Mouse (Mus musculus) kidney, adult 2 months (tissue): ENCODE results near the gene A830031A19Rik.
A peak's percentile ranks its signal among the peaks of the same experiment; 100 is the strongest.

Experiments
- CTCF ChIP-seq: fragments of 200-500 bp; conservative IDR thresholded peaks from 2 replicates; pipeline ENCODE4 v1.5.1; 2011; ENCODE audit warnings: low read depth, mild to moderate bottlenecking, control low read depth, low read length, moderate library complexity, mixed read lengths; ENCODE audit not compliant: insufficient read depth, insufficient read length
- POLR2A ChIP-seq: fragments of 200-500 bp; IDR thresholded peaks from one replicate; pipeline ENCODE4 v1.6.1; 2011; ENCODE audit warnings: low read depth, low read length, control low read depth

DNA sequence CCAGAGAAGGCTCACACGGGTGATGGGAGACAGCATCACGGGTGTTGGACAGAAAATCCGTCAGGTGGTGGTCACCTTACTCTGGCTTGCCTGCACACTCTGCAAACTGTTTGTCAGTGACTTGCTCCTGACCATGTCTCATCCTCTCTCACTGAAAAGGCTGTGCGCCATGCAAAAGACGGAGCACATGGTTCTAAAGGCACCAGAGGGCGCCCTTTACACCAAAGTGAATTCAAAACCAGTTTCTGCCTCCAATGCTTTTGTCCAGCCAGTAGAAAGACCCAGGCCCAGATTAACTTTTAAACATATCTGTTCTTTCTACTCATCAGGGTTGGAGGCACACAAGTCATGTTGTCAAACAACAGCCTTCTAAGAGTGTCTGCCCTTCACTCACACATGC lies 22.0 kb downstream of the A830031A19Rik start:
- peak; percentile 17; the same call in 1 of the 2 replicates for TF ChIP-seq CTCF
- TF ChIP-seq POLR2A = no peak
